In genomic region chr1:185364183-185364540, GRCm38 (mm10) we compare ENCODE assay signal across 8 mouse cellular contexts. TPM values are rescaled to one million over a fixed set of nuclear protein-coding genes. Genes with fewer than 3 reads are reported as not detected.
A peak's percentile ranks its signal among the peaks of the same experiment; 100 is the strongest.
DNase-seq lines count a peak whose midpoint lies in the region; ATAC-seq and TF ChIP-seq lines count a peak whose summit lies in the region.

No protein-coding gene starts in this region.

- peaks cover 9% of the 10 kb centered on the region; the same call in 1 of the 2 replicates for H3K4me1 ChIP-seq in kidney, embryonic 14.5 days (ENCODE audit: control insufficient read depth, insufficient read depth, low read length)
- H3K4me1 ChIP-seq in embryonic facial prominence, embryonic 12.5 days = peaks cover 16% of the 10 kb centered on the region
- peaks cover 10% of the 10 kb centered on the region; the same call in 1 of the 2 replicates for H3K4me1 ChIP-seq in hindbrain, postnatal 0 days (ENCODE audit: insufficient read depth, low read length)
- H3K4me1 ChIP-seq in midbrain, postnatal 0 days (ENCODE audit: insufficient read depth, low read length) = peaks cover 10% of the 10 kb centered on the region; the same call in 1 of the 2 replicates

- no peaks in the 10 kb centered on the region for H3K9me3 ChIP-seq in kidney, embryonic 14.5 days (ENCODE audit: control insufficient read depth, low read length)
- no peaks in the 10 kb centered on the region for H3K9me3 ChIP-seq in embryonic facial prominence, embryonic 12.5 days
- H3K9me3 ChIP-seq in hindbrain, postnatal 0 days (ENCODE audit: low read length) = no peaks in the 10 kb centered on the region
- H3K9me3 ChIP-seq in midbrain, postnatal 0 days (ENCODE audit: low read length) = no peaks in the 10 kb centered on the region

- H3K36me3 ChIP-seq in kidney, embryonic 14.5 days (ENCODE audit: control insufficient read depth, insufficient read depth, low read length) = peaks cover 4% of the 10 kb centered on the region; the same call in 1 of the 2 replicates
- peaks cover under 1% of the 10 kb centered on the region; the same call in 1 of the 2 replicates for H3K36me3 ChIP-seq in embryonic facial prominence, embryonic 12.5 days
- H3K36me3 ChIP-seq in hindbrain, postnatal 0 days (ENCODE audit: insufficient read depth, low read length) = peaks cover 7% of the 10 kb centered on the region; the same call in 1 of the 2 replicates
- H3K36me3 ChIP-seq in midbrain, postnatal 0 days (ENCODE audit: insufficient read depth, low read length) = no peaks in the 10 kb centered on the region

- ATAC-seq in kidney, embryonic 14.5 days (ENCODE audit: low FRiP score, low TSS enrichment) = no peak
- ATAC-seq in embryonic facial prominence, embryonic 12.5 days (ENCODE audit: insufficient number of reproducible peaks, insufficient read depth, low FRiP score, low TSS enrichment) = no peak
- ATAC-seq in hindbrain, postnatal 0 days = no peak
- ATAC-seq in midbrain, postnatal 0 days (ENCODE audit: low FRiP score) = no peak

- H3K4me2 ChIP-seq in kidney, embryonic 14.5 days (replicated peaks; ENCODE audit: low read depth, low read length) = peak overlapping the region; percentile 62
- peak overlapping the region; percentile 72 for H3K4me2 ChIP-seq in embryonic facial prominence, embryonic 12.5 days (replicated peaks)
- H3K4me2 ChIP-seq in hindbrain, postnatal 0 days (ENCODE audit: low read depth, low read length) = peak overlapping the region; percentile 64
- peak overlapping the region; percentile 67 for H3K4me2 ChIP-seq in midbrain, postnatal 0 days (ENCODE audit: low read depth, low read length, poor library complexity, severe bottlenecking)

- DNase-seq in kidney, adult 11 months = no peak
- DNase-seq in hindbrain, postnatal 0 days (ENCODE audit: low spot score) = no peak
- no peak for DNase-seq in midbrain, postnatal 0 days (ENCODE audit: low spot score)
- DNase-seq in layer of hippocampus, adult 18-20 months (ENCODE audit: low spot score in 2 of 2) = no peak
- DNase-seq in layer of hippocampus, adult 9-11 months = no peak
- no peak for DNase-seq in c-Kit-positive CD71-positive TER-119-positive erythroid progenitor cells, embryonic 14.5 days (ENCODE audit: low spot score)

- no peaks in the 10 kb centered on the region for H3K27me3 ChIP-seq in kidney, embryonic 14.5 days (ENCODE audit: control insufficient read depth, insufficient read depth, low read length)
- H3K27me3 ChIP-seq in embryonic facial prominence, embryonic 12.5 days = no peaks in the 10 kb centered on the region
- no peaks in the 10 kb centered on the region for H3K27me3 ChIP-seq in hindbrain, postnatal 0 days (ENCODE audit: insufficient read depth, low read length)
- no peaks in the 10 kb centered on the region for H3K27me3 ChIP-seq in midbrain, postnatal 0 days (ENCODE audit: insufficient read depth, low read length)

- H3K4me3 ChIP-seq in kidney, embryonic 14.5 days (ENCODE audit: low read length) = peak overlapping the region; percentile 93
- H3K4me3 ChIP-seq in embryonic facial prominence, embryonic 12.5 days = peak overlapping the region; percentile 92
- peak overlapping the region; percentile 87 for H3K4me3 ChIP-seq in hindbrain, postnatal 0 days (ENCODE audit: low read length)
- peak overlapping the region; percentile 92 for H3K4me3 ChIP-seq in midbrain, postnatal 0 days (ENCODE audit: low read depth, low read length)

- H3K9ac ChIP-seq in kidney, embryonic 14.5 days (ENCODE audit: low read depth, low read length) = peak overlapping the region; percentile 90; the same call in 1 of the 2 replicates
- H3K9ac ChIP-seq in embryonic facial prominence, embryonic 12.5 days = peak overlapping the region; percentile 90
- peak overlapping the region; percentile 77; the same call in 1 of the 2 replicates for H3K9ac ChIP-seq in hindbrain, postnatal 0 days (replicated peaks; ENCODE audit: low read length)
- peak overlapping the region; percentile 84 for H3K9ac ChIP-seq in midbrain, postnatal 0 days (replicated peaks; ENCODE audit: low read length, poor library complexity, severe bottlenecking)

- no peak overlapping the region for H3K27ac ChIP-seq in kidney, embryonic 14.5 days (ENCODE audit: low read depth, low read length)
- H3K27ac ChIP-seq in embryonic facial prominence, embryonic 12.5 days = no peak overlapping the region
- H3K27ac ChIP-seq in hindbrain, postnatal 0 days = peak overlapping the region; percentile 91; the same call in 1 of the 2 replicates
- peak overlapping the region; percentile 88; the same call in 1 of the 2 replicates for H3K27ac ChIP-seq in midbrain, postnatal 0 days (ENCODE audit: low read depth, low read length)

- 42% methylated on average over 6 of the region's 6 CpGs for WGBS in kidney, embryonic 14.5 days
- WGBS in embryonic facial prominence, embryonic 12.5 days = 46% methylated on average over 6 of the region's 6 CpGs
- WGBS in hindbrain, postnatal 0 days = 42% methylated on average over 6 of the region's 6 CpGs
- 31% methylated on average over 5 of the region's 6 CpGs for WGBS in midbrain, postnatal 0 days

- no peak for TF ChIP-seq CTCF in hindbrain, postnatal 0 days (IDR thresholded peaks at IDR 0.05; ENCODE audit: low read depth)
- TF ChIP-seq CTCF in midbrain, postnatal 0 days (IDR thresholded peaks at IDR 0.05) = no peak

RNA-seq across cellular contexts. Expression of gene Eprs, which starts 1.3 kb away (rescaled TPM):
- 111 and 175 TPM in 2 replicates for polyA plus RNA-seq in kidney, embryonic 14.5 days (2014; fragmentation: Nextera tagmentation; extraction: Ambion mirVana)
- 141 and 163 TPM in 2 replicates for polyA plus RNA-seq in embryonic facial prominence, embryonic 12.5 days (2016; fragmentation: Nextera tagmentation; extraction: Ambion mirVana)
- 66.0 and 69.5 TPM in 2 replicates for total RNA-seq in hindbrain, postnatal 0 days (2014; rRNA removed)
- polyA plus RNA-seq in hindbrain, postnatal 0 days (2015; fragmentation: Nextera tagmentation; extraction: Ambion mirVana) = 135 and 138 TPM in 2 replicates
- total RNA-seq in midbrain, postnatal 0 days (2014; rRNA removed) = 71.7 and 94.7 TPM in 2 replicates
- polyA plus RNA-seq in midbrain, postnatal 0 days (2015; fragmentation: Nextera tagmentation; extraction: Ambion mirVana) = 109 and 119 TPM in 2 replicates
- 10 to 100 TPM; 65.4 to 65.9 TPM for total RNA-seq in layer of hippocampus, adult 18-20 months (2021)

RNA-seq across cellular contexts. Expression of gene Bpnt1, which starts 32.2 kb away (rescaled TPM):
- 18.2 and 31.6 TPM in 2 replicates for polyA plus RNA-seq in kidney, embryonic 14.5 days (2014; fragmentation: Nextera tagmentation; extraction: Ambion mirVana)
- polyA plus RNA-seq in embryonic facial prominence, embryonic 12.5 days (2016; fragmentation: Nextera tagmentation; extraction: Ambion mirVana) = 25.7 and 26.5 TPM in 2 replicates
- 77.1 and 89.5 TPM in 2 replicates for total RNA-seq in hindbrain, postnatal 0 days (2014; rRNA removed)
- 69.9 and 72.5 TPM in 2 replicates for polyA plus RNA-seq in hindbrain, postnatal 0 days (2015; fragmentation: Nextera tagmentation; extraction: Ambion mirVana)
- 78.2 and 91.7 TPM in 2 replicates for total RNA-seq in midbrain, postnatal 0 days (2014; rRNA removed)
- polyA plus RNA-seq in midbrain, postnatal 0 days (2015; fragmentation: Nextera tagmentation; extraction: Ambion mirVana) = 64.9 and 68.8 TPM in 2 replicates
- 10 to 100 TPM; 73.6 to 79.0 TPM for total RNA-seq in layer of hippocampus, adult 18-20 months (2021)

RNA-seq across cellular contexts. Expression of gene Iars2, which starts 35.0 kb away (rescaled TPM):
- 17.0 and 35.4 TPM in 2 replicates for polyA plus RNA-seq in kidney, embryonic 14.5 days (2014; fragmentation: Nextera tagmentation; extraction: Ambion mirVana)
- polyA plus RNA-seq in embryonic facial prominence, embryonic 12.5 days (2016; fragmentation: Nextera tagmentation; extraction: Ambion mirVana) = 29.1 and 29.8 TPM in 2 replicates
- total RNA-seq in hindbrain, postnatal 0 days (2014; rRNA removed) = 36.9 and 39.0 TPM in 2 replicates
- polyA plus RNA-seq in hindbrain, postnatal 0 days (2015; fragmentation: Nextera tagmentation; extraction: Ambion mirVana) = 18.8 TPM in 2 replicates
- 37.1 and 40.5 TPM in 2 replicates for total RNA-seq in midbrain, postnatal 0 days (2014; rRNA removed)
- 15.9 TPM in 2 replicates for polyA plus RNA-seq in midbrain, postnatal 0 days (2015; fragmentation: Nextera tagmentation; extraction: Ambion mirVana)
- total RNA-seq in layer of hippocampus, adult 18-20 months (2021) = 10 to 100 TPM; 30.4 to 31.2 TPM

Comparison
In these comparisons a context has a peak if more than half of its experiments do, and no peak if none do; other contexts are left out.
1. H3K27ac ChIP-seq: peak in hindbrain, postnatal 0 days (single experiment) and midbrain, postnatal 0 days (single experiment); none in kidney, embryonic 14.5 days (single experiment) and embryonic facial prominence, embryonic 12.5 days (single experiment).
2. Peak in every context shown above with its lines, with median percentiles within 50 percentile points of each other: H3K4me2 ChIP-seq, H3K4me3 ChIP-seq and H3K9ac ChIP-seq.